Mouse (Mus musculus): ENCODE measurements around the gene Tceal1. TPM values are rescaled to one million over a fixed set of nuclear protein-coding genes. Genes with fewer than 3 reads are reported as not detected.
"Not testable (repeated sequence)": the region's sequence is repeated elsewhere in the genome, so short reads cannot be mapped to it uniquely, and the experiment has no call there.

The Tceal1 gene
- total and polyA plus RNA-seq, 3 experiments = 0.08 TPM; not detected in 2

DNA sequence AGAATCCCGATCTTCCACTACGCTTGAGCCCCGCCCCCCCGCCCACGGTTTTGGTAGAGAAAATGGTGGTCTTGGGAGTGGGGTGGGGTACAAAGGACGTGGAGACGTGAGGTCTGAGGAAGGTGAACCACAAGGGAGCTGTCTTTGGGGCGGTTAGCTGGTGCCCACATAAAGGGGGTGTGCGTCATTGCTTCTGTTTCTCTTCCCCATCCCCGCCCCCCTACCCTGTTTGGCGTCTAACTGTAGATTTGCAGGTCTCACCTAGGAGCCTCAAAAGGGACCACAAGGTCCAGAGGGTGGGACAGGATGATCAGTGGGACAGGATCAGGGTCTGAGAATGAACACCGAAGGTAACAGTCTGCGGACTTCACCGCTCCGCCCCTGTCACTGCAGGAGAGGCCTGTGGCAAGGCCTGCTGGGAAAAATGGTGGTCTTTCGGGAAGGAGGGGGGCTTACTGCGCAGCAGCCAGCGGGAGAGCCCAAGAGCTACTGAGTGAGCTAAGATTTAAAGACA, 443 bp downstream of the Tceal1 start:
- Histone ChIP-seq H3K4me2 (ENCODE audit: insufficient read depth, low read depth, poor library complexity, severe bottlenecking) (peak overlapping the region; percentile 84; the same call in 1 of the 2 replicates), H3K9me3 (replicated peaks; ENCODE audit: low read length) (no peaks in the 10 kb centered on the region), H3K27ac (ENCODE audit: insufficient read depth, low read depth) (no peak overlapping the region), H3K4me1 (ENCODE audit: control insufficient read depth in 1 of 2, insufficient read depth in 2 of 2) (no peaks in the 10 kb centered on the region), H3K9ac (ENCODE audit: insufficient read depth, low read depth) (peak overlapping the region; percentile 33; the same call in 1 of the 2 replicates), H3K79me2 (replicated peaks; ENCODE audit: control insufficient read depth, extremely low read depth, insufficient read depth, poor library complexity, severe bottlenecking) (no peaks in the 10 kb centered on the region), H3K36me3 (replicated peaks in 1 of 2; ENCODE audit: control insufficient read depth in 1 of 2, insufficient read depth in 1 of 2, low read length in 1 of 2) (no peaks in the 10 kb centered on the region), H3K4me3 (replicated peaks in 1 of 3; ENCODE audit: low read depth in 2 of 3, low read length in 2 of 3, poor library complexity in 1 of 3) (peak overlapping the region in 1 of 3 experiments; percentile 60), H3K27me3 (replicated peaks) (no peaks in the 10 kb centered on the region)
- in situ Hi-C loops (cut with MboI; ENCODE audit: low pct_ligation_motif_present, low pct_unique_long_range_greater_than_20kb, low sequenced_read_pairs) (no loop called here), dilution Hi-C loops (cut with MboI; ENCODE audit: extremely low pct_ligation_motif_present, extremely low pct_unique_long_range_greater_than_20kb, low sequenced_read_pairs) (no loop called here)
- TF ChIP-seq MAZ (IDR thresholded peaks at IDR 0.05; ENCODE audit: low read depth, low read length) = no peak
- no peak for TF ChIP-seq ETS1 (conservative IDR thresholded peaks at IDR 0.05; ENCODE audit: low read depth, low read length)
- TF ChIP-seq NRF1 (IDR thresholded peaks at IDR 0.05; ENCODE audit: low read depth, low read length) = no peak
- TF ChIP-seq ZMIZ1 (IDR thresholded peaks at IDR 0.05; ENCODE audit: low read depth, low read length) = no peak
- no peak for TF ChIP-seq KAT2A (IDR thresholded peaks at IDR 0.05; ENCODE audit: insufficient replicate concordance, low read length)
- TF ChIP-seq UBTF (IDR thresholded peaks at IDR 0.05; ENCODE audit: low read depth, low read length) = no peak
- TF ChIP-seq NELFE (IDR thresholded peaks at IDR 0.05; ENCODE audit: low read depth, low read length) = no peak
- TF ChIP-seq MXI1 (IDR thresholded peaks at IDR 0.05; ENCODE audit: low read depth, low read length) = no peak
- no peak for TF ChIP-seq ZC3H11A (IDR thresholded peaks at IDR 0.05; ENCODE audit: low read depth, low read length)
- TF ChIP-seq TBP (conservative IDR thresholded peaks at IDR 0.05; ENCODE audit: low read depth, low read length) = no peak
- no peak for TF ChIP-seq E2F4 (IDR thresholded peaks at IDR 0.05; ENCODE audit: insufficient replicate concordance, low read depth, low read length)
- TF ChIP-seq IRF4 (IDR thresholded peaks at IDR 0.05; ENCODE audit: low read depth, low read length) = no peak
- no peak for TF ChIP-seq CTCF (conservative IDR thresholded peaks at IDR 0.05 in 1 of 2, IDR thresholded peaks at IDR 0.05 in 1 of 2; ENCODE audit: low read depth in 2 of 2, low read length in 2 of 2)
- no peak for DNase-seq (ENCODE audit: extremely low read depth)

GRCm38 (mm10) chrX:136708782-136709181, 1.0 kb downstream of the Tceal1 start:
- no peak for DNase-seq (ENCODE audit: extremely low read depth)
- no peaks in the 10 kb centered on the region for H3K27me3 ChIP-seq (replicated peaks)
- H3K9me3 ChIP-seq (replicated peaks; ENCODE audit: low read length) = no peaks in the 10 kb centered on the region
- no peak overlapping the region for H3K4me3 ChIP-seq (replicated peaks in 1 of 3; ENCODE audit: low read depth in 2 of 3, low read length in 2 of 3, poor library complexity in 1 of 3)
- no peak overlapping the region for H3K4me2 ChIP-seq (ENCODE audit: insufficient read depth, low read depth, poor library complexity, severe bottlenecking)
- no peak overlapping the region for H3K27ac ChIP-seq (ENCODE audit: insufficient read depth, low read depth)
- TF ChIP-seq EP300 (IDR thresholded peaks at IDR 0.05; ENCODE audit: low read length) (no peak), BHLHE40 (IDR thresholded peaks at IDR 0.05; ENCODE audit: low read depth, low read length) (no peak), SMC3 (IDR thresholded peaks at IDR 0.05; ENCODE audit: low read depth, low read length) (no peak), CHD2 (IDR thresholded peaks at IDR 0.05; ENCODE audit: low read length) (no peak), NRF1 (IDR thresholded peaks at IDR 0.05; ENCODE audit: low read depth, low read length) (no peak), MAX (IDR thresholded peaks at IDR 0.05; ENCODE audit: low read length) (no peak), CTCF (conservative IDR thresholded peaks at IDR 0.05 in 1 of 2, IDR thresholded peaks at IDR 0.05 in 1 of 2; ENCODE audit: low read depth in 2 of 2, low read length in 2 of 2) (no peak), IRF4 (IDR thresholded peaks at IDR 0.05; ENCODE audit: low read depth, low read length) (no peak), TBP (conservative IDR thresholded peaks at IDR 0.05; ENCODE audit: low read depth, low read length) (no peak), MAZ (IDR thresholded peaks at IDR 0.05; ENCODE audit: low read depth, low read length) (no peak), NELFE (IDR thresholded peaks at IDR 0.05; ENCODE audit: low read depth, low read length) (no peak), SIN3A (IDR thresholded peaks at IDR 0.05; ENCODE audit: low read length) (no peak), MYC (IDR thresholded peaks at IDR 0.05; ENCODE audit: low read depth, low read length) (no peak)
- H3K79me2 ChIP-seq (replicated peaks; ENCODE audit: control insufficient read depth, extremely low read depth, insufficient read depth, poor library complexity, severe bottlenecking) = no peaks in the 10 kb centered on the region
- in situ Hi-C loops (cut with MboI; ENCODE audit: low pct_ligation_motif_present, low pct_unique_long_range_greater_than_20kb, low sequenced_read_pairs) (no loop called here), dilution Hi-C loops (cut with MboI; ENCODE audit: extremely low pct_ligation_motif_present, extremely low pct_unique_long_range_greater_than_20kb, low sequenced_read_pairs) (no loop called here)
- H3K4me1 ChIP-seq (ENCODE audit: control insufficient read depth in 1 of 2, insufficient read depth in 2 of 2) = no peaks in the 10 kb centered on the region
- no peak overlapping the region for H3K9ac ChIP-seq (ENCODE audit: insufficient read depth, low read depth)
- no peaks in the 10 kb centered on the region for H3K36me3 ChIP-seq (replicated peaks in 1 of 2; ENCODE audit: control insufficient read depth in 1 of 2, insufficient read depth in 1 of 2, low read length in 1 of 2)

DNA sequence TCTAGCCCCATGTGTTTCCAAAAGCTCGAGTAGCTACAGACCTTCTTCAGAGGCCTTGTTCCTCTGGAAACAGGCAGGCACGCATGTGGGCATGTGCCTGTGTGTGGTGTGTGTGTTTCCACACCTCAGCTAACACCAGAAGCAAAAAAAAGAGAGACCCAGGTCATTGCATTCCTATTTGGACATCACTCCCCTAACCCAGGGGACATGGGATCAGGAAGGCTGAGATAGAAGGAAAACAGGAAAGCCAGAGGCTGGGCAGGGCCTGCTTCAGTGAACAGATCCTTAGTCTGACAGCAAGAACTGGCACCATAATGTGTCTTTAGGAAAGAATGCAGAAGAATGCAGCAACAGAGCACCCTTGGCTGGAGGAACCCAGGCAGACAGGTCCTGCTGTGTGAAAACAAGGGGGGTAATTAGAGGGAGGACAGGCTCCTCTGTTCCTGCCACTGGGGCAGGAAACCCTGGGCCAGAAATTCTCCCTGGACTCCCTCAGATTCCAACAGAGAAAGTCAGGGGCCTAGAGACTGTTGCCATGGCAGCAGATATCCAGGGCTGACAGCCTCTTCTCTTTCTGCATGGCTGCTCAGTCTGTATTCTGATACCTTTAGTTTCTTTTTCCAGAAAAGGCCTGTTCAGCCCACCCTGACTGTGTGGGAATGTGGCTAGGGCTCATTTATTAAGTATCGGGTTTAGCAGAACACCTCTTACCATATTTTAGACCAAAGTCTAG, 7.1 kb downstream of the Tceal1 start:
- dilution Hi-C loops (cut with MboI; ENCODE audit: extremely low pct_ligation_motif_present, extremely low pct_unique_long_range_greater_than_20kb, low sequenced_read_pairs); H3K4me3 ChIP-seq (replicated peaks in 1 of 3; ENCODE audit: low read depth in 2 of 3, low read length in 2 of 3, poor library complexity in 1 of 3); H3K4me2 ChIP-seq (ENCODE audit: insufficient read depth, low read depth, poor library complexity, severe bottlenecking); H3K9me3 ChIP-seq (replicated peaks; ENCODE audit: low read length); H3K79me2 ChIP-seq (replicated peaks; ENCODE audit: control insufficient read depth, extremely low read depth, insufficient read depth, poor library complexity, severe bottlenecking); H3K36me3 ChIP-seq (replicated peaks in 1 of 2; ENCODE audit: control insufficient read depth in 1 of 2, insufficient read depth in 1 of 2, low read length in 1 of 2); H3K9ac ChIP-seq (ENCODE audit: insufficient read depth, low read depth); DNase-seq (ENCODE audit: extremely low read depth); H3K27me3 ChIP-seq (replicated peaks); H3K4me1 ChIP-seq (ENCODE audit: control insufficient read depth in 1 of 2, insufficient read depth in 2 of 2); in situ Hi-C loops (cut with MboI; ENCODE audit: low pct_ligation_motif_present, low pct_unique_long_range_greater_than_20kb, low sequenced_read_pairs); H3K27ac ChIP-seq (ENCODE audit: insufficient read depth, low read depth): not testable (repeated sequence)

All from CH12.LX (cell line).